Mouse (Mus musculus) CH12.LX (cell line): ENCODE measurements around the gene Adra2b. TPM values are rescaled to one million over a fixed set of nuclear protein-coding genes. Genes with fewer than 3 reads are reported as not detected.

Source experiments
- DNase-seq: peaks from one replicate; pipeline ENCODE4 v3.0.0-alpha.2; 2013; ENCODE audit errors: extremely low read depth
- H3K27ac ChIP-seq: 2 replicates; pipeline ENCODE4 v1.5.1; 2012; ENCODE audit warnings: low read depth, mild to moderate bottlenecking, control low read depth, moderate library complexity; ENCODE audit not compliant: insufficient read depth
- H3K27me3 ChIP-seq: replicated peaks from 2 replicates; pipeline ENCODE3; 2012; ENCODE audit warnings: inconsistent platforms
- H3K36me3 ChIP-seq, 2 experiments: replicated peaks in 1 of 2; 2 replicates each; pipeline versions ENCODE3 to v1.6.1; 2012; ENCODE audit warnings: inconsistent platforms in 1 of 2, low read length in 1 of 2, mild to moderate bottlenecking in 1 of 2, mixed read lengths in 1 of 2, moderate library complexity in 1 of 2; ENCODE audit not compliant: control insufficient read depth in 1 of 2, insufficient read depth in 1 of 2
- H3K4me1 ChIP-seq, 2 experiments: 2 replicates each; pipeline ENCODE4 v1.6.1; 2012; ENCODE audit warnings: inconsistent platforms in 1 of 2, moderate library complexity in 1 of 2; ENCODE audit not compliant: insufficient read depth in 2 of 2, control insufficient read depth in 1 of 2
- H3K4me2 ChIP-seq: 2 replicates; pipeline ENCODE4 v1.6.1; 2012; ENCODE audit warnings: low read depth, mild to moderate bottlenecking, control low read depth; ENCODE audit not compliant: poor library complexity, insufficient read depth, severe bottlenecking
- H3K4me3 ChIP-seq, 3 experiments: fragments of 150-350 bp in 1 of 3; sonication (generic) in 1 of 3; replicated peaks in 1 of 3; 2 replicates each; pipeline versions ENCODE3 to v1.5.1; 2011 to 2012; ENCODE audit warnings: low read depth in 2 of 3, low read length in 2 of 3, mild to moderate bottlenecking in 2 of 3, moderate library complexity in 2 of 3, control low read depth in 1 of 3, improper control_type of control experiment in 1 of 3, inconsistent platforms in 1 of 3, mixed read lengths in 1 of 3; ENCODE audit not compliant: poor library complexity in 1 of 3
- H3K79me2 ChIP-seq: replicated peaks from 2 replicates; pipeline ENCODE4 v1.6.1; 2012; ENCODE audit warnings: mild to moderate bottlenecking, moderate library complexity; ENCODE audit not compliant: control insufficient read depth, poor library complexity, insufficient read depth, severe bottlenecking; ENCODE audit errors: extremely low read depth
- H3K9ac ChIP-seq: 2 replicates; pipeline ENCODE4 v1.6.1; 2012; ENCODE audit warnings: low read depth, mild to moderate bottlenecking, control low read depth, moderate library complexity; ENCODE audit not compliant: insufficient read depth
- H3K9me3 ChIP-seq: replicated peaks from 2 replicates; pipeline ENCODE3; 2012; ENCODE audit warnings: low read length, inconsistent platforms, mixed read lengths
- BHLHE40 ChIP-seq: IDR thresholded peaks from 2 replicates; pipeline ENCODE4 v1.6.1; 2011; ENCODE audit warnings: mild to moderate bottlenecking, low read depth, low read length, improper control_type of control experiment
- CTCF ChIP-seq, 2 experiments: IDR thresholded peaks in 1 of 2; conservative IDR thresholded peaks in 1 of 2; 2 replicates each; pipeline ENCODE4 v1.5.1; 2011 to 2012; ENCODE audit warnings: low read depth in 2 of 2, low read length in 2 of 2, improper control_type of control experiment in 1 of 2, inconsistent platforms in 1 of 2, mild to moderate bottlenecking in 1 of 2, moderate library complexity in 1 of 2
- E2F4 ChIP-seq: IDR thresholded peaks from 2 replicates; pipeline ENCODE4 v1.6.1; 2011; ENCODE audit warnings: low read depth, low read length, improper control_type of control experiment; ENCODE audit not compliant: insufficient replicate concordance
- ELF1 ChIP-seq: IDR thresholded peaks from 2 replicates; pipeline ENCODE4 v1.6.1; 2014; ENCODE audit warnings: low read depth, mild to moderate bottlenecking, inconsistent platforms, low read length, improper control_type of control experiment
- EP300 ChIP-seq: IDR thresholded peaks from 2 replicates; pipeline ENCODE4 v1.6.1; 2011; ENCODE audit warnings: low read length, improper control_type of control experiment
- ETS1 ChIP-seq: conservative IDR thresholded peaks from 2 replicates; pipeline ENCODE4 v1.6.1; 2012; ENCODE audit warnings: low read depth, mild to moderate bottlenecking, inconsistent platforms, low read length, improper control_type of control experiment, moderate library complexity
- GABPA ChIP-seq: IDR thresholded peaks from 2 replicates; pipeline ENCODE4 v1.6.1; 2012; ENCODE audit warnings: low read depth, low read length, improper control_type of control experiment, inconsistent platforms; ENCODE audit not compliant: insufficient replicate concordance
- HCFC1 ChIP-seq: IDR thresholded peaks from 2 replicates; pipeline ENCODE4 v1.6.1; 2012; ENCODE audit warnings: low read depth, mild to moderate bottlenecking, inconsistent platforms, low read length, improper control_type of control experiment
- IRF4 ChIP-seq: IDR thresholded peaks from 2 replicates; pipeline ENCODE4 v1.6.1; 2014; ENCODE audit warnings: low read depth, mild to moderate bottlenecking, inconsistent platforms, low read length, improper control_type of control experiment
- JUN ChIP-seq: IDR thresholded peaks from 2 replicates; pipeline ENCODE4 v1.6.1; 2011; ENCODE audit warnings: low read depth, mild to moderate bottlenecking, low read length, improper control_type of control experiment, moderate library complexity; ENCODE audit not compliant: insufficient read depth
- MAX ChIP-seq: IDR thresholded peaks from 2 replicates; pipeline ENCODE4 v1.6.1; 2011; ENCODE audit warnings: low read length, improper control_type of control experiment
- MXI1 ChIP-seq: IDR thresholded peaks from 2 replicates; pipeline ENCODE4 v1.6.1; 2011; ENCODE audit warnings: mild to moderate bottlenecking, low read depth, low read length, improper control_type of control experiment
- PAX5 ChIP-seq: IDR thresholded peaks from 2 replicates; pipeline ENCODE4 v1.6.1; 2012; ENCODE audit warnings: low read length, inconsistent platforms, mixed read lengths
- POLR2A ChIP-seq: IDR thresholded peaks from 2 replicates; pipeline ENCODE4 v1.6.1; 2011; ENCODE audit warnings: low read depth, mild to moderate bottlenecking, improper control_type of control experiment, low read length
- RAD21 ChIP-seq: IDR thresholded peaks from 2 replicates; pipeline ENCODE4 v1.6.1; 2011; ENCODE audit warnings: low read depth, mild to moderate bottlenecking, low read length, improper control_type of control experiment, moderate library complexity
- RCOR1 ChIP-seq: conservative IDR thresholded peaks from 2 replicates; pipeline ENCODE4 v1.6.1; 2012; ENCODE audit warnings: low read depth, mild to moderate bottlenecking, inconsistent platforms, low read length, improper control_type of control experiment
- SIN3A ChIP-seq: IDR thresholded peaks from 2 replicates; pipeline ENCODE4 v1.6.1; 2012; ENCODE audit warnings: low read length, improper control_type of control experiment, inconsistent platforms
- SMC3 ChIP-seq: IDR thresholded peaks from 2 replicates; pipeline ENCODE4 v1.6.1; 2011; ENCODE audit warnings: low read depth, low read length, improper control_type of control experiment
- TBP ChIP-seq: conservative IDR thresholded peaks from 2 replicates; pipeline ENCODE4 v1.6.1; 2011; ENCODE audit warnings: low read depth, low read length, improper control_type of control experiment
- USF1 ChIP-seq: IDR thresholded peaks from 2 replicates; pipeline ENCODE4 v1.6.1; 2014; ENCODE audit warnings: low read depth, mild to moderate bottlenecking, inconsistent platforms, low read length, improper control_type of control experiment
- ZC3H11A ChIP-seq: IDR thresholded peaks from 2 replicates; pipeline ENCODE4 v1.6.1; 2012; ENCODE audit warnings: low read depth, mild to moderate bottlenecking, inconsistent platforms, low read length, improper control_type of control experiment
- dilution Hi-C: fragments of 300-500 bp; cut with MboI; formaldehyde crosslinking; loops from 2 replicates; pipeline ENCODE4 v1.14.3; 2020; ENCODE audit warnings: low sequenced_read_pairs; ENCODE audit not compliant: extremely low pct_unique_long_range_greater_than_20kb, extremely low pct_ligation_motif_present
- in situ Hi-C: fragments of 300-500 bp; cut with MboI; formaldehyde crosslinking; loops from 3 replicates; pipeline ENCODE4 v1.14.3; 2019; ENCODE audit warnings: low sequenced_read_pairs, low pct_ligation_motif_present, low pct_unique_long_range_greater_than_20kb, mixed read lengths
- polyA plus RNA-seq: library from polyadenylated mRNA; unstranded; fragments of >175 nt; gene quantifications from 2 replicates; pipeline ENCODE4 v1.2.1, GENCODE M21; 2012; ENCODE audit warnings: low read depth; ENCODE audit not compliant: insufficient read length
- total RNA-seq, 2 experiments: library from RNA; depleted of rRNA; stranded (reverse); fragments of 300-350 nt in 1 of 2; fragments of >200 nt in 1 of 2; gene quantifications; 2 replicates each; pipeline ENCODE4 v1.2.3; 2012 to 2014

Adra2b gene
- total and polyA plus RNA-seq, 3 experiments: 0.08 TPM; not detected in 2

DNA sequence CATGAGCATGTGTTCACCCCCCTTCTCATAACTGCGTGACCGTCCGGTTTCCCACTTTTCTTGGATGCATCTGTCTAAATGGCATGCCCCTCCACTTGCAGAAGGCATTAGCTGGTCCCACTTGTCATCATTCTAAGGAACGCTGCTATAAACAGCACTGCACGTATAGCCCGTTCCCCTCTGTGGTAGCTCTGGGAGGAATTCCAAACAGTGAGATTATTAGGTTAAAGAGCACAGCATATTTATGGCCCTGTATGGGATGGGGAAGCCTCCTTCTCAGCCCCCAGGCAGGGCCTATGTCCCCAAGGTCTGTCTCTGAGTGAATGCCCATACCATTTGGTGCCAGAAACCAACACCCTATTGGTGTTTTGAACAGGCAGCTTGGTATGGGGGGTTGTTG, 48.1 kb downstream of the Adra2b start (continued):
- TF ChIP-seq SIN3A (no peak), CTCF (conservative IDR thresholded peaks at IDR 0.05 in 1 of 2, IDR thresholded peaks at IDR 0.05 in 1 of 2; ENCODE audit: low read depth in 2 of 2, low read length in 2 of 2) (no peak)

DNA sequence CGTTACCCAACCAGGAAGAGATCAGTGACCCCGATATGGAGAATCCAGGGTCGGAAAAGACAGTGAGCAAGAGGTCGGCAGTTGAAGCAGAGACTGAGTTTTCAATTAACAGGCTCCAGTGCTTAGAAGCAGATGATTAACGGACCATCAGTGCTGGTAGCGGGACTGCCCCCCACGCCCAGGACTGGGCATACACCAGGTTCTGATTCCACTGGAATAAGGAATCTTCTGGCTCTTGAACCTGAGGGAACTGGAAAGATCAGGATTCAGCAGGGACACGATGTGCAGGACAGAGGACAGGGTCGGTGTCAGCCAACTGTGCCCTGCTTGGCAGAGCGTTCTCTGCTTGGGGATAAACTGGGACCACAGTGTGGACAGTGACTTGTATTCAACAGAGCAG, 52.8 kb downstream of the Adra2b start:
- Histone ChIP-seq H3K9ac (no peak overlapping the region), H3K36me3 (no peaks in the 10 kb centered on the region), H3K27me3 (peaks cover 12% of the 10 kb centered on the region), H3K9me3 (no peaks in the 10 kb centered on the region), H3K4me1 (peaks cover 0 to 4% of the 10 kb centered on the region in 2 experiments; a peak in 2 of 4 replicates), H3K27ac (no peak overlapping the region), H3K4me2 (no peak overlapping the region), H3K79me2 (no peaks in the 10 kb centered on the region), H3K4me3 (no peak overlapping the region)
- TF ChIP-seq E2F4: no peak
- TF ChIP-seq ETS1: no peak
- no peak for TF ChIP-seq EP300
- TF ChIP-seq TBP: no peak
- no peak for TF ChIP-seq ELF1
- dilution Hi-C loops: no loop called here
- in situ Hi-C loops: no loop called here
- no peak for DNase-seq

DNA sequence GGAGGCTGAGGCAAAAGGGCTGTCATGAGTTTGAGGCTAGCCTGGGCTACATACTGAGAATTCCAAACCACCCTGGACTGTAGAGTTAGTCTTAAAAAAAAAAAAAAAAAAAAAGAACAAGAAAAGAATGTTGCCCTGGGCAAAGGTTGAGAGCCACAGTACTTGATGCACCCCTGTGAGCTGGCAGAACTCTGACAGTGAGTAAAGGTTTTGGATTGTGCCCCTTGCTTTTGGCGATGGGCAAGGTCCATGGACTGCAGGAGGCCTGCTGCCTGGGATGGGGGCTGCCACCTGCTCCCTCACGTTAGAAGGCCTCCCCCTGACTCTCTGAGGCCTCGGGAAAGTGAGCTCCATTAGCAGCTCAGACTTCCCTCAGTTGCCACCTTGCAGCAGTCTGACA, 53.7 kb downstream of the Adra2b start:
- no peak overlapping the region for H3K4me2 ChIP-seq
- peaks cover 13% of the 10 kb centered on the region for H3K27me3 ChIP-seq
- no peaks in the 10 kb centered on the region for H3K36me3 ChIP-seq
- no peak overlapping the region for H3K27ac ChIP-seq
- TF ChIP-seq JUN (no peak), PAX5 (no peak), ZC3H11A (no peak), USF1 (no peak), RAD21 (no peak), MAX (no peak), SMC3 (no peak), E2F4 (no peak), ELF1 (no peak), HCFC1 (no peak), IRF4 (no peak), GABPA (no peak), EP300 (no peak), MXI1 (no peak), POLR2A (no peak), RCOR1 (no peak), BHLHE40 (no peak)
- H3K4me1 ChIP-seq: peaks cover 0 to 4% of the 10 kb centered on the region in 2 experiments; a peak in 2 of 4 replicates
- H3K79me2 ChIP-seq: no peaks in the 10 kb centered on the region
- no peak for DNase-seq
- H3K9me3 ChIP-seq: no peaks in the 10 kb centered on the region
- H3K4me3 ChIP-seq: no peak overlapping the region
- in situ Hi-C loops (no loop called here), dilution Hi-C loops (no loop called here)
- H3K9ac ChIP-seq: no peak overlapping the region

Other genes with a start within 250 kb of the Adra2b start
- gene Ncaph, start 229.3 kb upstream of the Adra2b start, total RNA-seq (2012; rRNA removed): 55.3 and 56.0 TPM in 2 replicates
- gene Ncaph, start 229.3 kb upstream of the Adra2b start, total RNA-seq (2014; rRNA removed): 74.1 and 86.6 TPM in 2 replicates
- gene Ncaph, start 229.3 kb upstream of the Adra2b start, polyA plus RNA-seq: 53.4 and 58.2 TPM in 2 replicates
- gene Itpripl1, start 219.8 kb upstream of the Adra2b start, total RNA-seq (2012; rRNA removed): 27.5 and 30.6 TPM in 2 replicates
- 15.8 and 19.7 TPM in 2 replicates for gene Itpripl1, start 219.8 kb upstream of the Adra2b start, total RNA-seq (2014; rRNA removed)
- 21.4 and 23.4 TPM in 2 replicates for gene Itpripl1, start 219.8 kb upstream of the Adra2b start, polyA plus RNA-seq
- gene 1810024B03Rik, start 154.9 kb upstream of the Adra2b start, total RNA-seq (2012; rRNA removed): 0.93 and 1.3 TPM in 2 replicates
- 0.63 and 1.2 TPM in 2 replicates for gene 1810024B03Rik, start 154.9 kb upstream of the Adra2b start, total RNA-seq (2014; rRNA removed)
- gene 1810024B03Rik, start 154.9 kb upstream of the Adra2b start, polyA plus RNA-seq: 0.77 and 0.94 TPM in 2 replicates
- gene Snrnp200, start 154.8 kb upstream of the Adra2b start, total RNA-seq (2012; rRNA removed): 90.3 and 99.0 TPM in 2 replicates
- gene Snrnp200, start 154.8 kb upstream of the Adra2b start, total RNA-seq (2014; rRNA removed): 74.3 and 75.1 TPM in 2 replicates
- gene Snrnp200, start 154.8 kb upstream of the Adra2b start, polyA plus RNA-seq: 100 and 102 TPM in 2 replicates
- 72.1 and 79.0 TPM in 2 replicates for gene Ciao1, start 115.4 kb upstream of the Adra2b start, total RNA-seq (2012; rRNA removed)
- 58.3 and 60.9 TPM in 2 replicates for gene Ciao1, start 115.4 kb upstream of the Adra2b start, total RNA-seq (2014; rRNA removed)
- gene Ciao1, start 115.4 kb upstream of the Adra2b start, polyA plus RNA-seq: 74.3 and 74.5 TPM in 2 replicates
- gene Tmem127, start 115.3 kb upstream of the Adra2b start, total RNA-seq (2012; rRNA removed): 11.5 and 12.0 TPM in 2 replicates
- 12.3 and 15.8 TPM in 2 replicates for gene Tmem127, start 115.3 kb upstream of the Adra2b start, total RNA-seq (2014; rRNA removed)
- gene Tmem127, start 115.3 kb upstream of the Adra2b start, polyA plus RNA-seq: 11.4 and 11.9 TPM in 2 replicates
- 69.0 and 71.4 TPM in 2 replicates for gene Stard7, start 93.0 kb upstream of the Adra2b start, total RNA-seq (2012; rRNA removed)
- 122 and 135 TPM in 2 replicates for gene Stard7, start 93.0 kb upstream of the Adra2b start, total RNA-seq (2014; rRNA removed)
- gene Stard7, start 93.0 kb upstream of the Adra2b start, polyA plus RNA-seq: 66.8 and 80.6 TPM in 2 replicates
- gene Dusp2, start 27.0 kb upstream of the Adra2b start, total RNA-seq (2012; rRNA removed): 57.8 and 71.0 TPM in 2 replicates
- gene Dusp2, start 27.0 kb upstream of the Adra2b start, total RNA-seq (2014; rRNA removed): 96.6 and 107 TPM in 2 replicates
- 68.5 and 81.5 TPM in 2 replicates for gene Dusp2, start 27.0 kb upstream of the Adra2b start, polyA plus RNA-seq
- 0.08 TPM in 1 of 2 replicates, not detected in the other for gene Astl, start 24.6 kb upstream of the Adra2b start, total RNA-seq (2012; rRNA removed)
- gene Astl, start 24.6 kb upstream of the Adra2b start, total RNA-seq (2014; rRNA removed): not detected in 2 replicates
- gene Astl, start 24.6 kb upstream of the Adra2b start, polyA plus RNA-seq: not detected in 2 replicates
- 0.17 and 0.21 TPM in 2 replicates for gene Gpat2, start 62.0 kb downstream of the Adra2b start, total RNA-seq (2012; rRNA removed)
- 0.19 TPM in 2 replicates for gene Gpat2, start 62.0 kb downstream of the Adra2b start, total RNA-seq (2014; rRNA removed)
- 0.45 and 0.63 TPM in 2 replicates for gene Gpat2, start 62.0 kb downstream of the Adra2b start, polyA plus RNA-seq
- 8.6 and 9.9 TPM in 2 replicates for gene Fahd2a, start 81.4 kb downstream of the Adra2b start, total RNA-seq (2012; rRNA removed)
- gene Fahd2a, start 81.4 kb downstream of the Adra2b start, total RNA-seq (2014; rRNA removed): 6.6 and 8.1 TPM in 2 replicates
- gene Fahd2a, start 81.4 kb downstream of the Adra2b start, polyA plus RNA-seq: 4.5 and 5.2 TPM in 2 replicates
- gene Kcnip3, start 158.9 kb downstream of the Adra2b start, total RNA-seq (2012; rRNA removed): not detected in 2 replicates
- gene Kcnip3, start 158.9 kb downstream of the Adra2b start, total RNA-seq (2014; rRNA removed): not detected in 2 replicates
- gene Kcnip3, start 158.9 kb downstream of the Adra2b start, polyA plus RNA-seq: not detected in 2 replicates
- gene Prom2, start 178.3 kb downstream of the Adra2b start, total RNA-seq (2012; rRNA removed): not detected in 2 replicates
- not detected in 2 replicates for gene Prom2, start 178.3 kb downstream of the Adra2b start, total RNA-seq (2014; rRNA removed)
- not detected in 2 replicates for gene Prom2, start 178.3 kb downstream of the Adra2b start, polyA plus RNA-seq
- 4.1 and 4.7 TPM in 2 replicates for gene Zfp661, start 223.9 kb downstream of the Adra2b start, total RNA-seq (2012; rRNA removed)
- gene Zfp661, start 223.9 kb downstream of the Adra2b start, total RNA-seq (2014; rRNA removed): 5.9 and 6.7 TPM in 2 replicates
- gene Zfp661, start 223.9 kb downstream of the Adra2b start, polyA plus RNA-seq: 2.5 and 3.2 TPM in 2 replicates
- gene Mrps5, start 224.0 kb downstream of the Adra2b start, total RNA-seq (2012; rRNA removed): 173 and 188 TPM in 2 replicates
- gene Mrps5, start 224.0 kb downstream of the Adra2b start, total RNA-seq (2014; rRNA removed): 144 and 186 TPM in 2 replicates
- gene Mrps5, start 224.0 kb downstream of the Adra2b start, polyA plus RNA-seq: 210 and 278 TPM in 2 replicates